ENCODE assay signal across 18 mouse cellular contexts in the genomic region with DNA sequence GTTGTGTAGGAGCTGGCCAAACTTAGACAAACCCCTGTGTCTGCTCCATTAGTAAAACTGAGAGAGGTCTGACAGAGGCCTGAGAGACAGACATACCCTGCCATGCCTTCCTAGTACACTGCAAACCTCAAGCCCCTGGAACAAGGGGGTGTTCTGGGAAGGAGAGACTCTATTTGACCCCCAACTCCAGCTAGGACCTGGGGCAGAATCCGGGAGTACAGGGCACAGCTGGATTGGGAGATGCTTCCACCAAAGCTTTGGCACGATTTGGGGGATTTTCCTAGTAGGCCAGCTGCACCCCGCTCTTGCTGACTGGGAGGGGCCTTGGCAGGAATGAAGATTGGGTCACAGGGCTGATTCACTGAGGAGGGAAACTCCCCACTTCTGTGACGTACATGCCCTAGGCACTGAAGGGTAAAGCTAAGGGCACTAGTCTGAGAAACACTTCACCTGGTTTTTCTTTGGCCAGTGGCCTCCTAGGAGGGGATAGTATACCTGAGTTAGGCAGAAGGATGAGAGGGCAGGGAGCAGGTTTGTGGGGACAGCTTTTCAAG. TPM values are rescaled to one million over a fixed set of nuclear protein-coding genes. Genes with fewer than 3 reads are reported as not detected.
DNase-seq lines count a peak whose midpoint lies in the region; ATAC-seq lines count a peak whose summit lies in the region.
"Had no signal": no experiment of that assay in that cellular context is flagged by ENCODE, and none has a peak within 500 bp of the region (broad histone marks: within the 10 kb centered on the region; RNA-seq: fewer than 3 reads in every experiment).

No protein-coding gene starts in this region.

- WGBS in limb, embryonic 13.5 days = 79% methylated on average over 4 of the region's 4 CpGs

- H3K9ac ChIP-seq in limb, embryonic 13.5 days = no peak overlapping the region

- DNase-seq in heart, adult 11 months = peak; percentile 94
- DNase-seq in heart, postnatal 25 days (ENCODE audit: low spot score) = no peak
- DNase-seq in 3134 (ENCODE audit: extremely low read depth, insufficient read length, low spot score) = peak; percentile 58
- DNase-seq in CD4-positive helper T cell, adult 2 months (ENCODE audit: low read depth, low spot score) = peak; percentile 32
- no peak for DNase-seq in thymus, adult 18-20 months
- no peak for DNase-seq in left cerebral cortex, adult 11 months (ENCODE audit: low spot score)
- DNase-seq: cerebellum, adult 9-10 months; embryo, embryonic 11 days; kidney, postnatal 10 days; layer of hippocampus, adult 9-11 months had no signal

- H3K4me3 ChIP-seq in limb, embryonic 13.5 days = no peak overlapping the region
- H3K4me3 ChIP-seq: liver, embryonic 15.5 days had no signal

- intact Hi-C loops in heart, postnatal 25 days (cut with DNase I) = no loop called here

- H3K36me3 ChIP-seq in limb, embryonic 13.5 days = peaks cover 4% of the 10 kb centered on the region

- H3K4me1 ChIP-seq in limb, embryonic 13.5 days = peaks cover 24% of the 10 kb centered on the region

- no peaks in the 10 kb centered on the region for H3K27me3 ChIP-seq in limb, embryonic 13.5 days

- peak overlapping the region; percentile 70; the same call in 1 of the 2 replicates for H3K27ac ChIP-seq in limb, embryonic 13.5 days
- H3K27ac ChIP-seq: liver, embryonic 15.5 days had no signal

- ATAC-seq in limb, embryonic 13.5 days (ENCODE audit: low FRiP score, low read depth) = no peak
- ATAC-seq: inflammation-experienced regulatory T-cells, adult 6 months had no signal

- no peaks in the 10 kb centered on the region for H3K9me3 ChIP-seq in limb, embryonic 13.5 days
- H3K9me3 ChIP-seq: liver, embryonic 15.5 days; megakaryocyte, embryonic 14.5 days had no signal

- no peak overlapping the region for H3K4me2 ChIP-seq in limb, embryonic 13.5 days (replicated peaks)
- H3K4me2 ChIP-seq: liver, embryonic 15.5 days had no signal

RNA-seq across cellular contexts. Expression of gene AI837181, which starts 7.0 kb away (rescaled TPM):
- total RNA-seq in heart, postnatal 25 days (2021) = 10 to 100 TPM; 34.9 to 36.2 TPM
- 74.6 and 77.9 TPM in 2 replicates for polyA plus RNA-seq in limb, embryonic 13.5 days (2015; fragmentation: Nextera tagmentation; extraction: Ambion mirVana)

RNA-seq across cellular contexts. Expression of gene Drap1, which starts 7.2 kb away (rescaled TPM):
- total RNA-seq in heart, postnatal 25 days (2021) = 100 to 1,000 TPM; 289 to 292 TPM
- polyA plus RNA-seq in limb, embryonic 13.5 days (2015; fragmentation: Nextera tagmentation; extraction: Ambion mirVana) = 301 and 336 TPM in 2 replicates

RNA-seq across cellular contexts. Expression of gene Fosl1, which starts 15.4 kb away (rescaled TPM):
- total RNA-seq in heart, postnatal 25 days (2021) = not detected
- polyA plus RNA-seq in limb, embryonic 13.5 days (2015; fragmentation: Nextera tagmentation; extraction: Ambion mirVana) = not detected in 2 replicates
- total RNA-seq: heart, postnatal 4 days; left cerebral cortex, postnatal 25 days; neutrophil, adult 5-6 weeks had no signal
- polyA plus RNA-seq: brain, embryonic 14.5 days; inflammation-experienced regulatory T-cells, adult 6 months; liver, embryonic 15.5 days had no signal

RNA-seq across cellular contexts. Expression of gene Ccdc85b, which starts 25.7 kb away (rescaled TPM):
- total RNA-seq in heart, postnatal 25 days (2021) = 10 to 100 TPM in 1 of 2 experiments, 1 to 10 TPM in 1; 7.8 to 11.9 TPM
- polyA plus RNA-seq in limb, embryonic 13.5 days (2015; fragmentation: Nextera tagmentation; extraction: Ambion mirVana) = 6.2 and 7.0 TPM in 2 replicates

RNA-seq across cellular contexts. Expression of gene Fibp, which starts 28.4 kb away (rescaled TPM):
- total RNA-seq in heart, postnatal 25 days (2021) = 10 to 100 TPM; 45.5 to 51.0 TPM
- polyA plus RNA-seq in limb, embryonic 13.5 days (2015; fragmentation: Nextera tagmentation; extraction: Ambion mirVana) = 129 and 131 TPM in 2 replicates

Comparison
In these comparisons a context has a peak if more than half of its experiments do, and no peak if none do; other contexts are left out.
1. DNase-seq: peak in heart, adult 11 months (single experiment), 3134 (single experiment) and CD4-positive helper T cell, adult 2 months (single experiment); none in heart, postnatal 25 days (single experiment), thymus, adult 18-20 months (0 of 2) and left cerebral cortex, adult 11 months (single experiment).